Mouse (Mus musculus): ENCODE measurements around the gene Ntan1. TPM values are rescaled to one million over a fixed set of nuclear protein-coding genes. Genes with fewer than 3 reads are reported as not detected.
"Not testable (repeated sequence)": the region's sequence is repeated elsewhere in the genome, so short reads cannot be mapped to it uniquely, and the experiment has no call there.

Ntan1 gene
- polyA plus RNA-seq, 1 experiment = 45.9 TPM

- Histone ChIP-seq H3K27me3 (ENCODE audit: control insufficient read depth, insufficient read depth, low read length) (no peaks in the 10 kb centered on the region), H3K36me3 (ENCODE audit: control insufficient read depth, insufficient read depth, low read length) (peaks cover 30% of the 10 kb centered on the region), H3K4me1 (ENCODE audit: control insufficient read depth, insufficient read depth, insufficient read length, low read length) (0 out of 2 replicates have a peak, but pooled peaks cover 3% of the 10 kb centered on the region), H3K27ac (ENCODE audit: insufficient read depth, low read depth, low read length) (no peak overlapping the region; the same call in 1 of the 2 replicates), H3K4me3 (ENCODE audit: low read depth, low read length) (no peak overlapping the region)
- TF ChIP-seq POLR2A (IDR thresholded peaks at IDR 0.05; ENCODE audit: low read depth, low read length) = no peak
- no peak for TF ChIP-seq CTCF (IDR thresholded peaks at IDR 0.05; ENCODE audit: extremely low read depth, insufficient read length, insufficient replicate concordance, low read depth, low read length)
- WGBS = 73% methylated on average over 3 of the region's 3 CpGs
These were observed 32.7 kb upstream of the Ntan1 start for GRCm38 (mm10) chr16:13785932-13786331.

DNA sequence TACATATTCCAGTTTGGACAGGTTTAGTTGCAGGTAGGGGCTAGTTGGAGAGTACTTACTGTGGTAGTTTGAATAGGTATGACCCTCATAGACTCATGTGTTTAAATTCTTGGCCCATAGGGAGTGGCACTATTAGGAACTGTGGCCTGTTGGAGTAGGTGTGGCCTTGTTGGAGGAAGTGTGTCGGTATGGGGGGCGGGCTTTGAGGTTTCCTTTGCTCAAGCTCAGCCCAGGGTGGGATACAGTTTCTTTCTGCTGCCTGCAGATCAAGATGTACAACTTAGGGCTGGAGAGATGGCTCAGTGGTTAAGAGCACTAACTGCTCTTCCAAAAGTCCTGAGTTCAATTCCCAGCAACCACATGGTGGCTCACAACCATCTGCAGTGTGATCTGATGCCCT, 25.2 kb upstream of the Ntan1 start:
- H3K36me3 ChIP-seq (ENCODE audit: control insufficient read depth, insufficient read depth, low read length) = peaks cover 55% of the 10 kb centered on the region
- not testable (repeated sequence) for H3K27me3 ChIP-seq (ENCODE audit: control insufficient read depth, insufficient read depth, low read length); H3K4me3 ChIP-seq (ENCODE audit: low read depth, low read length); H3K4me1 ChIP-seq (ENCODE audit: control insufficient read depth, insufficient read depth, insufficient read length, low read length); H3K27ac ChIP-seq (ENCODE audit: insufficient read depth, low read depth, low read length)
- 78% methylated on average over 2 of the region's 2 CpGs for WGBS

- WGBS = 80% methylated on average over 5 of the region's 5 CpGs
- TF ChIP-seq POLR2A (IDR thresholded peaks at IDR 0.05; ENCODE audit: low read depth, low read length) = no peak
- no peaks in the 10 kb centered on the region for H3K27me3 ChIP-seq (ENCODE audit: control insufficient read depth, insufficient read depth, low read length)
These were observed 21.9 kb upstream of the Ntan1 start for GRCm38 (mm10) chr16:13796746-13797175.

DNA sequence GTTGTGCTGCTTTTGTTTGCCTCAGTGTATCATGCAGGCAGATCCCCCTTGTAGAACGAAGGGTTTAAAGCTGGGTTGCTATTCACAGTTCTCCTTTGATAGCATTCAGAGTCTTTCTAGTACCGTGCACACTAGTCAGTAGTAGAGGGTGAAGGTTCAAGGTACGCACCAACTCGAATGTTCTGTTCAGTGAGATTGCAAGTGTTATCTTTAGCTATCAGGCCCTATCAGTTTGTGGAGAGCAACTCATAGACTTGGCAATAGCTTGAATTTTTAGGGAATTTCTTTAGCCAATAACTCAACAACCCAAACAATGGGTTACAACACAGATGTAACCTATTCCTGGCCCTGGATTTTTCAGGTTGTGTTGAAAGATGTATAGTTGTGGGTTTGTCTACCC, 17.4 kb upstream of the Ntan1 start:
- Histone ChIP-seq H3K4me3 (ENCODE audit: low read depth, low read length) (no peak overlapping the region), H3K36me3 (ENCODE audit: control insufficient read depth, insufficient read depth, low read length) (peaks cover 56% of the 10 kb centered on the region), H3K27me3 (ENCODE audit: control insufficient read depth, insufficient read depth, low read length) (no peaks in the 10 kb centered on the region), H3K27ac (ENCODE audit: insufficient read depth, low read depth, low read length) (no peak overlapping the region; the same call in 1 of the 2 replicates), H3K4me1 (ENCODE audit: control insufficient read depth, insufficient read depth, insufficient read length, low read length) (no peaks in the 10 kb centered on the region)
- no peak for TF ChIP-seq POLR2A (IDR thresholded peaks at IDR 0.05; ENCODE audit: low read depth, low read length)
- no peak for TF ChIP-seq CTCF (IDR thresholded peaks at IDR 0.05; ENCODE audit: extremely low read depth, insufficient read length, insufficient replicate concordance, low read depth, low read length)
- WGBS = 58% methylated on average over 4 of the region's 4 CpGs

More at GRCm38 (mm10) chr16:13796746-13797175, 21.9 kb upstream of the Ntan1 start:
- peaks cover 2% of the 10 kb centered on the region; the same call in 1 of the 2 replicates for H3K4me1 ChIP-seq (ENCODE audit: control insufficient read depth, insufficient read depth, insufficient read length, low read length)
- H3K36me3 ChIP-seq (ENCODE audit: control insufficient read depth, insufficient read depth, low read length) = peaks cover 55% of the 10 kb centered on the region
- H3K27ac ChIP-seq (ENCODE audit: insufficient read depth, low read depth, low read length) = peak overlapping the region; percentile 33
- no peak overlapping the region for H3K4me3 ChIP-seq (ENCODE audit: low read depth, low read length)

- Histone ChIP-seq H3K27ac (ENCODE audit: insufficient read depth, low read depth, low read length) (no peak overlapping the region), H3K27me3 (ENCODE audit: control insufficient read depth, insufficient read depth, low read length) (no peaks in the 10 kb centered on the region), H3K36me3 (ENCODE audit: control insufficient read depth, insufficient read depth, low read length) (peaks cover 58% of the 10 kb centered on the region), H3K4me1 (ENCODE audit: control insufficient read depth, insufficient read depth, insufficient read length, low read length) (no peaks in the 10 kb centered on the region), H3K4me3 (ENCODE audit: low read depth, low read length) (no peak overlapping the region)
- no peak for TF ChIP-seq POLR2A (IDR thresholded peaks at IDR 0.05; ENCODE audit: low read depth, low read length)
- WGBS = 78% methylated on average over 5 of the region's 5 CpGs
These were observed 14.0 kb upstream of the Ntan1 start for GRCm38 (mm10) chr16:13804666-13805065.

GRCm38 (mm10) chr16:13807616-13808015, 11.0 kb upstream of the Ntan1 start:
- WGBS = 82% methylated on average over 4 of the region's 4 CpGs
- no peaks in the 10 kb centered on the region for H3K27me3 ChIP-seq (ENCODE audit: control insufficient read depth, insufficient read depth, low read length)
- H3K4me1 ChIP-seq (ENCODE audit: control insufficient read depth, insufficient read depth, insufficient read length, low read length) = no peaks in the 10 kb centered on the region
- peaks cover 72% of the 10 kb centered on the region for H3K36me3 ChIP-seq (ENCODE audit: control insufficient read depth, insufficient read depth, low read length)
- H3K27ac ChIP-seq (ENCODE audit: insufficient read depth, low read depth, low read length) = no peak overlapping the region
- H3K4me3 ChIP-seq (ENCODE audit: low read depth, low read length) = no peak overlapping the region
- no peak for TF ChIP-seq CTCF (IDR thresholded peaks at IDR 0.05; ENCODE audit: extremely low read depth, insufficient read length, insufficient replicate concordance, low read depth, low read length)

- TF ChIP-seq CTCF (IDR thresholded peaks at IDR 0.05; ENCODE audit: extremely low read depth, insufficient read length, insufficient replicate concordance, low read depth, low read length) = no peak
- TF ChIP-seq POLR2A (IDR thresholded peaks at IDR 0.05; ENCODE audit: low read depth, low read length) = no peak
- 92% methylated on average over 7 of the region's 7 CpGs for WGBS
- Histone ChIP-seq H3K27me3 (ENCODE audit: control insufficient read depth, insufficient read depth, low read length) (no peaks in the 10 kb centered on the region), H3K36me3 (ENCODE audit: control insufficient read depth, insufficient read depth, low read length) (peaks cover 73% of the 10 kb centered on the region), H3K27ac (ENCODE audit: insufficient read depth, low read depth, low read length) (no peak overlapping the region), H3K4me1 (ENCODE audit: control insufficient read depth, insufficient read depth, insufficient read length, low read length) (no peaks in the 10 kb centered on the region), H3K4me3 (ENCODE audit: low read depth, low read length) (no peak overlapping the region)
These were observed 10.2 kb upstream of the Ntan1 start for GRCm38 (mm10) chr16:13808410-13808809.

- WGBS = 93% methylated on average over 6 of the region's 6 CpGs
- H3K27ac ChIP-seq (ENCODE audit: insufficient read depth, low read depth, low read length) = no peak overlapping the region
- H3K4me1 ChIP-seq (ENCODE audit: control insufficient read depth, insufficient read depth, insufficient read length, low read length) = peaks cover 2% of the 10 kb centered on the region; the same call in 1 of the 2 replicates
- H3K4me3 ChIP-seq (ENCODE audit: low read depth, low read length) = no peak overlapping the region
- TF ChIP-seq POLR2A (IDR thresholded peaks at IDR 0.05; ENCODE audit: low read depth, low read length) (no peak), CTCF (IDR thresholded peaks at IDR 0.05; ENCODE audit: extremely low read depth, insufficient read length, insufficient replicate concordance, low read depth, low read length) (no peak)
- H3K27me3 ChIP-seq (ENCODE audit: control insufficient read depth, insufficient read depth, low read length) = no peaks in the 10 kb centered on the region
- H3K36me3 ChIP-seq (ENCODE audit: control insufficient read depth, insufficient read depth, low read length) = peaks cover 52% of the 10 kb centered on the region
These were observed 6.5 kb upstream of the Ntan1 start for GRCm38 (mm10) chr16:13812152-13812551.
